Mouse (Mus musculus): ENCODE measurements at regions not wholly inside any gene's neighbourhood (a gene's known extent, or its start where the extent isn't known, plus 50 kb on each side); places are given as distances from the start of the nearest gene placed in this dataset.

GRCm38 (mm10) chr4:153236680-153237079 lies 245.9 kb downstream of the Ajap1 start:
- TF ChIP-seq E2F4 (IDR thresholded peaks at IDR 0.05; ENCODE audit: insufficient read depth) (no peak), POLR2A (IDR thresholded peaks at IDR 0.05; ENCODE audit: insufficient read length, low read depth) (no peak), TCF3 (IDR thresholded peaks at IDR 0.05; ENCODE audit: insufficient read length, low read depth) (no peak), USF1 (IDR thresholded peaks at IDR 0.05; ENCODE audit: low read depth) (no peak), MYOD1 (IDR thresholded peaks at IDR 0.05; ENCODE audit: control insufficient read depth in 1 of 3, insufficient read length in 2 of 3, low read depth in 2 of 3) (no peak), MYOG (IDR thresholded peaks at IDR 0.05; ENCODE audit: control insufficient read depth in 1 of 3, insufficient read depth in 1 of 3, insufficient read length in 2 of 3, low read depth in 2 of 3) (no peak), TCF12 (IDR thresholded peaks at IDR 0.05; ENCODE audit: insufficient read depth, poor library complexity, severe bottlenecking) (no peak), SRF (IDR thresholded peaks at IDR 0.05; ENCODE audit: control insufficient read depth, insufficient read length, low read depth) (no peak), MAX (IDR thresholded peaks at IDR 0.05; ENCODE audit: low read depth) (no peak), POLR2AphosphoS2 (IDR thresholded peaks at IDR 0.05; ENCODE audit: insufficient read length, low read depth) (no peak), REST (IDR thresholded peaks at IDR 0.05; ENCODE audit: insufficient read depth, insufficient read length) (no peak), CEBPB (IDR thresholded peaks at IDR 0.05; ENCODE audit: insufficient read depth, poor library complexity, severe bottlenecking) (no peak)

All from myocyte (in vitro differentiated cells).